Mouse (Mus musculus) lung, adult 2 months (tissue): ENCODE measurements at regions not wholly inside any gene's neighbourhood (a gene's known extent, or its start where the extent isn't known, plus 50 kb on each side); places are given as distances from the start of the nearest gene placed in this dataset.

Experiments
- CTCF ChIP-seq: fragments of 200-500 bp; IDR thresholded peaks from 2 replicates; pipeline ENCODE4 v1.5.1; 2011; ENCODE audit warnings: mild to moderate bottlenecking, low read length, control low read depth; ENCODE audit not compliant: insufficient read depth
- POLR2A ChIP-seq: fragments of 200-500 bp; IDR thresholded peaks from 2 replicates; pipeline ENCODE4 v1.6.1; 2011; ENCODE audit warnings: low read depth, mild to moderate bottlenecking, control low read depth, low read length, borderline replicate concordance; ENCODE audit errors: extremely low read depth

DNA sequence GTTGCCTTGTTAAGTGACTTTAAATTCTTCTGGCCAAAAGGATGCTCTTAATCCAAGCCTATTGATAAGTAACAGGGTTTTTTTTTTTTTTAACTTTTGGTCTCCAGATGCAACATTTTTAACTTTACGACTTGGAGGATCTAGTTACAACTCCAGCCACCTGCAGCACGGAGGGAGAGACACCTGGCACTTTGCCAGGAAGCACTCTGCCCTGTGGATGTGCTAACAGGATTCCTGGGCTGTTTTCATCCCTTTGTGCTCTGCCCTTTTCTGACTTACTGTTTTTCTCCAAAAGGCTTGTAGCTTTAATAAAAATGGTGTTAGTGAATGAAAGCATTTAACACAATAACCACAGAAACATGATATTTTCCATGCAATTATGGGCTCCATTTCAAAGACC, 233.3 kb upstream of the BC052040 start:
- TF ChIP-seq CTCF, result no peak
- TF ChIP-seq POLR2A, result no peak
